Mouse (Mus musculus) brown adipose tissue, adult 24 weeks (tissue): Measurements from ENCODE around the gene Rgs7. TPM values are rescaled to one million over a fixed set of nuclear protein-coding genes. Genes with fewer than 3 reads are reported as not detected.

Experiments used
- H3K27ac ChIP-seq: fragments of 200-500 bp; replicated peaks from 2 replicates; pipeline ENCODE4 v1.5.1; 2012; ENCODE audit warnings: low read depth, mild to moderate bottlenecking, low read length
- H3K4me1 ChIP-seq: fragments of 200-500 bp; 2 replicates; pipeline ENCODE4 v1.6.1; 2012; ENCODE audit warnings: low read length, mixed read lengths; ENCODE audit not compliant: control insufficient read depth, insufficient read depth, insufficient read length
- H3K4me3 ChIP-seq: fragments of 200-500 bp; 2 replicates; pipeline ENCODE4 v1.5.1; 2012; ENCODE audit warnings: low read depth, mild to moderate bottlenecking, low read length, moderate library complexity; ENCODE audit not compliant: insufficient read depth
- polyA plus RNA-seq: library from polyadenylated mRNA; stranded (reverse); fragments of >200 nt; gene quantifications from 2 replicates; pipeline ENCODE4 v1.2.4, GENCODE M21; 2012; ENCODE audit not compliant: missing spikeins, insufficient read depth, insufficient read length

Gene Rgs7
- polyA plus RNA-seq, 1 experiment = 49.8 TPM

DNA sequence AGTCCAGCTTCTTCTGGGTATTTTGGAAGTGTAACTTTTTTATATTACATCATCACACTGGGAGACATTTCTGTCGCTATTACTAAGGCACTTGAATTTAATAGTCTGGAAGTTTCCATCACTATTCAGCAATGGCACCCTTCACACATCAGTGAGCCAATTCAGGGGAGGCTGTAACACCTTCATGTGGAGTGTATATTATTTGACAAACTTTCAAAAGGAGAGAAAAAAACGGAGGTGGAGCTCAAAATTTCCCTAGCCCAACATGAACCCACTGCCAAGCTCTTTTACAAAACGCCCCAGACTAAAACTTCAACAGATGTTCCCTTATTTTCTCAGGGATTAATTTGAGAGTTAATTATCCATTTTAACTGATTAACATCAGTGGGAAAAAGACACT, 191.9 kb downstream of the Rgs7 start:
- no peaks in the 10 kb centered on the region for H3K4me1 ChIP-seq
- no peak overlapping the region for H3K27ac ChIP-seq
- H3K4me3 ChIP-seq = no peak overlapping the region

GRCm38 (mm10) chr1:175299603-175300397, 192.5 kb downstream of the Rgs7 start:
- Histone ChIP-seq H3K4me3 (no peak overlapping the region), H3K4me1 (no peaks in the 10 kb centered on the region), H3K27ac (no peak overlapping the region)

DNA sequence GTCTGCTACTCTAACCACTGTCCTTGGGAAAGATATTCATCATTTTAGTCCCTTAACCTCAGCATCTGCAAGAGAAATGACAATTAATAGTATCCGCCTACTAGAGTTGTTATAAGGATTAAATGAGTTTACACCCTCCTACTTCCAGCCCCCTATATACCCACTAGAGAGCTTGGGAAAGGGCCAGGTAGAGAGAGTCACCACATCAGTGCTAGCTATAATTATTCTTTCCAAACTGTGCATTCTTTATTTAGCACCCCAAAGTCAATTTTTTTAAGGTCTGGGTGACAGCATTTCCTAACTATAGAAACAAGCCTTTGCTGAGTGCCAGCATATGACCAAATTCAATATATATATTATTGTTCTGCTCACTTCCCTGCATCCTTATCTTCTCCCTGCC, 195.4 kb downstream of the Rgs7 start:
- Histone ChIP-seq H3K27ac (no peak overlapping the region), H3K4me1 (no peaks in the 10 kb centered on the region), H3K4me3 (no peak overlapping the region)

- Histone ChIP-seq H3K4me3 (no peak overlapping the region), H3K27ac (no peak overlapping the region), H3K4me1 (no peaks in the 10 kb centered on the region)
Measured at GRCm38 (mm10) chr1:175290072-175290471, 202.2 kb downstream of the Rgs7 start.

GRCm38 (mm10) chr1:175262341-175262740, 230.0 kb downstream of the Rgs7 start:
- H3K4me1 ChIP-seq = no peaks in the 10 kb centered on the region
- no peak overlapping the region for H3K27ac ChIP-seq

DNA sequence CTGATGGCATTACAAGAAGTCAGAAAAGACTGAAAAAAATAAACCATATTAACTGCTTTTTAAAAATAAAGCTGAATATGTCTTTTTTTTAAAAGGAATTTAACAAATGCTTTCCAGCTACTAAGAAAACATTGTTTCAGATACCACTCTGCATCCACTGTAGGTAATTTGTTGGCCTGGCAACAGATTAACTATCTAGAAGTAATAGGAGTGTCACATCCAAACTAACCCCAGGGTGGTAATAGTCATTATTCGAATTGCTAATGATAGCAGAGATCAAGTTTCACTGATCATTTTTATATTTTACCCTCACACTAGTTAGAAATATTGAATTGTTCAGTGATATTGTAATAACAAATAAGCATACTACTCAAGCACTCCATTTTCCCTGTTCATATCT, 232.9 kb downstream of the Rgs7 start:
- Histone ChIP-seq H3K4me3 (no peak overlapping the region), H3K4me1 (no peaks in the 10 kb centered on the region), H3K27ac (no peak overlapping the region)

More at GRCm38 (mm10) chr1:175262341-175262740, 230.0 kb downstream of the Rgs7 start:
- H3K4me3 ChIP-seq = no peak overlapping the region

- Histone ChIP-seq H3K4me1 (no peaks in the 10 kb centered on the region), H3K27ac (no peak overlapping the region), H3K4me3 (no peak overlapping the region)
Measured at GRCm38 (mm10) chr1:175255224-175255623, 237.1 kb downstream of the Rgs7 start.

GRCm38 (mm10) chr1:175254724-175255123, 237.6 kb downstream of the Rgs7 start:
- Histone ChIP-seq H3K27ac (no peak overlapping the region), H3K4me1 (no peaks in the 10 kb centered on the region)

GRCm38 (mm10) chr1:175242135-175242534, 250.2 kb downstream of the Rgs7 start:
- H3K27ac ChIP-seq = no peak overlapping the region
- no peaks in the 10 kb centered on the region for H3K4me1 ChIP-seq
- no peak overlapping the region for H3K4me3 ChIP-seq

More at GRCm38 (mm10) chr1:175254724-175255123, 237.6 kb downstream of the Rgs7 start:
- no peak overlapping the region for H3K4me3 ChIP-seq

DNA sequence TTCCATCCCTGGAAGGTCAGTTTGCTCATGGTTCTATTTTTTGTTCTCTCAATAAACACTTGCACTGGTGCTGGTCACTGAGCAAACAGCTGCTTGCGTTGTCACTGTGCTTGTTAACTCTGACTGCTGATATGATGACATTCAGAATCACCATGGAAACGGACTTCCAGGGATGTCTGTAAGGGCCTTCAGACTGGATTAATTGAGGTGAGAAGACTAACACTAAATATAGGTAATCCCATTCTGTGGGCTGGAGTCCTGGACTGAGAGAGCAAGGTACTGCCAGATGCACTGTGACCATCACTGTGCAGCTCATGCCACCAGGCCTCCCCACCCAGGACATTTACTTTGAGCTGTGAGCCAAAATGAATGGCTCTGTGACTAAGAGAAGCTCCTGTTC, 252.2 kb downstream of the Rgs7 start:
- no peak overlapping the region for H3K4me3 ChIP-seq
- H3K27ac ChIP-seq = no peak overlapping the region
- H3K4me1 ChIP-seq = no peaks in the 10 kb centered on the region

- no peak overlapping the region for H3K27ac ChIP-seq
Measured at GRCm38 (mm10) chr1:175221593-175222500, 270.5 kb downstream of the Rgs7 start.

DNA sequence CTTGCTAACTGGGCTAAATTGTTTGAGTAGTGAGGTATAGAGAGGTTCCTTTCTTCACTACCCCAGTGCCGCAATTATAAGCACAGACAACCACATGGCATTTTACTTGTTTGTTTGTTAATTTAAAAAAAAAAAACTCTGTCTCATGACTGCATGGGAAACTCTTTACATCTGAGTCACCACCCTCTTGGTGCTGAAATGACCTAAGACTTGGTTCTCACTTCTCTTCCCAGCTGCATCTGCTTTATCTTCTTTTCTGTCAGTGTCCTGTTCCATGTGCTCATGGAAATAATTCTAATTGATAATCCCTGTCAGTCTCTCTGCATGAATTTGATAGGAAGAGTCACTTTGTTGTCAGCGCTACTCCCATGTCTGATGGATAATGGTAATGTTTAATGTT, 272.7 kb downstream of the Rgs7 start:
- H3K4me3 ChIP-seq = no peak overlapping the region
- no peaks in the 10 kb centered on the region for H3K4me1 ChIP-seq
- H3K27ac ChIP-seq = no peak overlapping the region

More at GRCm38 (mm10) chr1:175221593-175222500, 270.5 kb downstream of the Rgs7 start:
- no peak overlapping the region for H3K4me3 ChIP-seq
- H3K4me1 ChIP-seq = no peaks in the 10 kb centered on the region

DNA sequence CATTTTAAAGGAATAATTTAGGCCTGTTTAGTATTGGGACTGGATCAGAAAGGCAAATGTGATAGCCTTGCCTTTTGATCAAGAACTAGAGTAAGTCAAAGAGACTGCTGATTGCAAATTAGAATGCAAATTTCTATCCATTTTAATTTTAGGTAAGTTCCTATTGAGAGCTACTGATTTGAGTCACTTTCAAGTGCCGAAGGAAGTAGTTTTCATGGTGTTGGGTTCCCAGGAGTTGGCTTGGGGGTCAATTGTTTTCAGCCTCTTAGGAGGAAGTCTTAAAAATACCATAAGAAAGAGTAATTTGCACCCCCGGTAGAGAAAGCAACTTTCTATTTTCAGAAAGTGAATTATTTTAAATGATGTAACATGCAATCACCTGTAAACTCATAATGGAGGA, 285.3 kb downstream of the Rgs7 start:
- H3K4me1 ChIP-seq = no peaks in the 10 kb centered on the region

GRCm38 (mm10) chr1:175205633-175206032, 286.7 kb downstream of the Rgs7 start:
- no peak overlapping the region for H3K27ac ChIP-seq
- H3K4me1 ChIP-seq = no peaks in the 10 kb centered on the region
- no peak overlapping the region for H3K4me3 ChIP-seq

More for the DNA sequence above, 285.3 kb downstream of the Rgs7 start:
- no peak overlapping the region for H3K27ac ChIP-seq
- no peak overlapping the region for H3K4me3 ChIP-seq

- no peak overlapping the region for H3K4me3 ChIP-seq
- H3K27ac ChIP-seq = no peak overlapping the region
- no peaks in the 10 kb centered on the region for H3K4me1 ChIP-seq
Measured at GRCm38 (mm10) chr1:175203544-175203943, 288.8 kb downstream of the Rgs7 start.
